Mouse (Mus musculus): ENCODE results near the gene Tm2d3. TPM values are rescaled to one million over a fixed set of nuclear protein-coding genes. Genes with fewer than 3 reads are reported as not detected.
A peak's percentile ranks its signal among the peaks of the same experiment; 100 is the strongest.

The Tm2d3 gene
- polyA plus RNA-seq, 1 experiment from 2014 or later, result 45.9 TPM

DNA sequence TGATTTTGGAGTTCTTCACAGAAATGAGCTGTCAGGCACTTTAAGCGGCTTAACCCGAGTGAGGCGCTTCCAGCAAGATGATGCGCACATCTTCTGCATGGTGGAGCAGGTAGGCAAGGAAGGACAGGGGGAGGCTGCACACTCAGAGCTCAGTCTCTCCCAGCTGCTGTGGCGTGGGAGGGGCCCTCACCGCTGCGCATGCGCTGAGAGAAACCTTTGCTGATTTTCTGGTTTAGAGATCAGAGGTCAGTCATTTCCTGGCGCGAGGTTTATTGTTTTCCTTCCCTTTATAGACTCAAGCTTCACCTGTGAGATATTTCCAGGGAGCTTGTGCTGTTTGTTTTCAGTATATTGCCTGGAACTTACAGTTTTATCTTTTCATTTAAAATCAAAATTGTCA lies 12.9 kb upstream of the Tm2d3 start:
- Histone ChIP-seq H3K4me1 (peaks cover 4% of the 10 kb centered on the region; the same call in 1 of the 2 replicates), H3K9ac (no peak overlapping the region), H3K27me3 (replicated peaks) (no peaks in the 10 kb centered on the region), H3K36me3 (peaks cover 30% of the 10 kb centered on the region), H3K4me2 (no peak overlapping the region), H3K27ac (replicated peaks) (no peak overlapping the region), H3K9me3 (no peaks in the 10 kb centered on the region), H3K4me3 (no peak overlapping the region)
- WGBS, result 79% methylated on average over 10 of the region's 10 CpGs
- no peak for ATAC-seq (ENCODE audit: extremely low read depth, insufficient number of reproducible peaks, low FRiP score, low TSS enrichment)

DNA sequence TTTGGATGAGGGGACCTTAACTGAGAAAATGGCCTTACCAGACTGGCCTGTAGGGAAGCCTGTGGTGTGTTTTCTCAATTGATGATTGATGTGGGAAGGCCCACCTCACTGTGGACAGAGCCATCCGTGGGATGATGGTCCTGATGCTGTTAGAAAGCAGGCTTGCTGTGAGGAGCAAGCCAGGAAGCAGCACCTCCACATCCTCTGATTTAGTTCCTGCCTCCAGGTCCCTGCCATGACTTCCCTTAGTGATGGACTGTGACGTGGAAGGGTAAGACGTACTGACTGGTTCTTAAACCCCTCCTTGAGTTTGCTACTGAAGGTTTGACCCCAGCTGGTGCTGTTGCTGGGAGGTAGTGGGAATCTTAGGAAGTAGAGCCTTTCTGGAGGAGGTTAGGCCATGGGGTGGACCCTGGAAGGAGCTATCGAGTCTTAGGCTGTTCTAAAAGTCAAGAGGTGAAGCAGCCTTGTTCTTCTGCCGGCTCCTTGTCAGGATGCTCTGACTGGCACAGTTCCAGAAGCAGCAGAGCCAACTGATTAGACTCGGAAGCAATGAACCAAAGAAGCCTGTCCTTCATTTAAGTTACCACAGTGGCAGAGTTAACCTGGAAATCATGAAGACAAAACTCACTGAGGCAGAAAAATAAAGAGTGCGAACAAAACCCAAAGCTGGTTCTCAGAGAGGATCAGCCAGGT lies 11.9 kb upstream of the Tm2d3 start:
- no peaks in the 10 kb centered on the region for H3K27me3 ChIP-seq (replicated peaks)
- WGBS, result 60% methylated on average over 7 of the region's 7 CpGs
- ATAC-seq (ENCODE audit: extremely low read depth, insufficient number of reproducible peaks, low FRiP score, low TSS enrichment), result no peak

DNA sequence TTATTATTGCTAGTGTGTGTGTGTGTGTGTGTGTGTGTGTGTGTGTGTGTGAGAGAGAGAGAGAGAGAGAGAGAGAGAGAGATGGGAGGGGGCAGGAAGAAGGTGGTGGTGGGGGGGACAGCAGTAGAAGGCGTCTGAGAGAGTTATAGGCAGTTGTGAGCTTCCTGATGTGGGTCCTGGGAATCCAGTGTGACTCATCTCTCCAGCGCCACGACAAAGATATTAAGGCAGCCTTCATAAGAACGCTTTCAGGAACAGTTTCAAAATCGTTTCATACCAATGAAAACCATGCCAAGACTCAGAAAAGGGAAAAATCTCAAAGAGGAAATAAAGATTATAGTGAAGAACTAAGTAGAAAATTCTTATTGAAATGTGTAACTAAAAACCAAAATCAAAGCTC lies 9.8 kb upstream of the Tm2d3 start:
- no peak overlapping the region for H3K4me2 ChIP-seq
- no peak overlapping the region for H3K9ac ChIP-seq
- WGBS, result 59% methylated on average over 5 of the region's 5 CpGs
- no peaks in the 10 kb centered on the region for H3K27me3 ChIP-seq (replicated peaks)
- peaks cover 4% of the 10 kb centered on the region; the same call in 1 of the 2 replicates for H3K4me1 ChIP-seq
- no peaks in the 10 kb centered on the region for H3K9me3 ChIP-seq
- no peak overlapping the region for H3K27ac ChIP-seq (replicated peaks)
- H3K36me3 ChIP-seq, result peaks cover 25% of the 10 kb centered on the region
- ATAC-seq (ENCODE audit: extremely low read depth, insufficient number of reproducible peaks, low FRiP score, low TSS enrichment), result no peak
- H3K4me3 ChIP-seq, result no peak overlapping the region

More for the DNA sequence above, 11.9 kb upstream of the Tm2d3 start:
- H3K27ac ChIP-seq (replicated peaks), result no peak overlapping the region
- peaks cover 4% of the 10 kb centered on the region; the same call in 1 of the 2 replicates for H3K4me1 ChIP-seq
- H3K4me2 ChIP-seq, result no peak overlapping the region
- H3K9ac ChIP-seq, result no peak overlapping the region
- H3K4me3 ChIP-seq, result no peak overlapping the region
- H3K9me3 ChIP-seq, result no peaks in the 10 kb centered on the region
- H3K36me3 ChIP-seq, result peaks cover 29% of the 10 kb centered on the region

DNA sequence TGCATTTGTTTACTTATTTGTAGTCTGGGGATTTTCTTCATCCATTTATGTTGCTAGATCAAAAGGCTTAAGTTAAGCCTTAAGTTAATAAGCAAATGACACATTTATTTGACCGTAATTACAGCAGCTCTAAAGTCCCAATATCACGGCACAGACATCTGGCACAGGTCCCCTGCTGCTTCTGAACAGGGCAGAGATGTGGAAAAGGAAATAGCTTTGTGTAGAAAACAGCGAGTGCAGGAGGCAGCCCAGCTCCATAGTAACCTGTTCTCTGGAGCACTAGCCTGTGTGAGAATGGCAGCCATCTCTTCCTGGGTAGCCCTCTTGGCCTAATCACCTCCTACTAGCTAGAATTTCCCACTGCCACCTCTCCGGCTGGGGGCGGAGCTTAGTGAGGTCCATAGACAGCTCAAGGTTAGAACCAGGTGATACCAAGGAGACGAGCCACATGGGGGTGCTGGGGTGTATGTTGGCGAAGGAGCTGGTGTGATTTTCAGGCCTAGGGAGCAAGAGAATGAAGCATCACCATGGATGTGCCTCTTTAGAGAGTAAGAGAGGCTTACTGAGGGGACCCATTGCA lies 6.6 kb upstream of the Tm2d3 start:
- Histone ChIP-seq H3K9me3 (no peaks in the 10 kb centered on the region), H3K4me2 (no peak overlapping the region), H3K36me3 (peaks cover 33% of the 10 kb centered on the region), H3K27me3 (replicated peaks) (no peaks in the 10 kb centered on the region), H3K27ac (replicated peaks) (no peak overlapping the region), H3K9ac (no peak overlapping the region), H3K4me3 (no peak overlapping the region), H3K4me1 (peaks cover 4% of the 10 kb centered on the region; the same call in 1 of the 2 replicates)
- WGBS, result 71% methylated on average over 7 of the region's 7 CpGs
- no peak for ATAC-seq (ENCODE audit: extremely low read depth, insufficient number of reproducible peaks, low FRiP score, low TSS enrichment)

DNA sequence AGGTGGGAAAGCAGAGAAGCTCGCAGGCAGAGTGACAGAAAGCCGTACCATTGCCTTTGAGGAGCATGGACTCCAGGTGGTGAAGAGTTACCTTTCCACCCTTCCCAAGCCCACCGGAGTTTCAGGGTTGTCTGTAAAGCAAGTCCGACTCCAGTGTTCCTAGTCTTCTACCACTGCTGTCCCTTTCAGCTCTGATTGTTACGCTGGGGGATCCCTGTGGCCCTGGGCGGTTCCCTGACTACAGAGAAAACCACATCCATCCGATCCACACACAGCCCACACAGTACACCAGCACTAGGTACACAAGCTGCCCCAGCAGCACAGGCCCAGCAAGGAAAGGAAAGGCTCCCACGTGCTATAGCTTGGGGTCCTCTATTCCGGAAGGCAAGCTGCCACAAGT lies 4.3 kb upstream of the Tm2d3 start:
- H3K27ac ChIP-seq (replicated peaks), result no peak overlapping the region
- no peaks in the 10 kb centered on the region for H3K27me3 ChIP-seq (replicated peaks)
- peaks cover 34% of the 10 kb centered on the region for H3K36me3 ChIP-seq
- no peak overlapping the region for H3K4me3 ChIP-seq
- ATAC-seq (ENCODE audit: extremely low read depth, insufficient number of reproducible peaks, low FRiP score, low TSS enrichment), result no peak
- H3K4me2 ChIP-seq, result no peak overlapping the region
- no peaks in the 10 kb centered on the region for H3K9me3 ChIP-seq
- H3K9ac ChIP-seq, result no peak overlapping the region
- 91% methylated on average over 9 of the region's 9 CpGs for WGBS
- H3K4me1 ChIP-seq, result peaks cover 2% of the 10 kb centered on the region; the same call in 1 of the 2 replicates

DNA sequence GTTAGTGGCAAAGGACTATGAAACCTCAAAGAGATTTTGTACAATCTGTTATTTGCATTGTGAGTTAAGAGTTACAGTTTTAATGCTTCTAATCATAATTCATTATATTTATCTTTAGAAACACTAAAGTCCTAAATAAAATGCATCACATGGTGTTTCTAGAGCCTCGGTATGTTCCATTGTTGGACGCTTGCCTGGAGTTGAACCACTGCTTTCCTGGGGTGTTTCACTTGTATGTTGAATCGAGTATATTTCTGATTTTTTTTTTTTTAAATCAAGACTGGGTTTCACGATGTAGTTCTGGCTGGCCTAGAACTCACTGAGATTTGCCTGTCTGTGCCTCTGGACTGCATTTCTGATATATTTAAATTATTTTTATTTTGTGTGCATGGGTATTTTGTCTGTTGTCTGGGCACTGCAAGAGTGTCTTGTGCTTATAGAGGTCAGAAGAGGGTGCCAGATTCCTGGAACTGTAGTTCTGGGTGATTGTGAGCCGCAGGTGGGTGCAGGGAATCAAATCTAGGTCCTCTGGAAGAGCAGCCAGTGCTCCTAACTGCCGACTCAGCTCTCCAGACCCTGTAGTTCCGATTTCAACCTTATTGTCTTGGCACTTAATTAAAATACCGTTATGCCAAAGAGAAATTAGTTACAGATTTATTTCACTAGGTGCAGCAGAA lies 1.1 kb downstream of the Tm2d3 start:
- H3K36me3 ChIP-seq, result peaks cover 33% of the 10 kb centered on the region
- no peak overlapping the region for H3K9ac ChIP-seq
- H3K4me1 ChIP-seq, result peaks cover 17% of the 10 kb centered on the region
- 82% methylated on average over 8 of the region's 8 CpGs for WGBS
- no peak overlapping the region for H3K4me3 ChIP-seq
- no peak overlapping the region for H3K4me2 ChIP-seq
- no peak for ATAC-seq (ENCODE audit: extremely low read depth, insufficient number of reproducible peaks, low FRiP score, low TSS enrichment)
- H3K27me3 ChIP-seq (replicated peaks), result no peaks in the 10 kb centered on the region
- H3K9me3 ChIP-seq, result no peaks in the 10 kb centered on the region
- no peak overlapping the region for H3K27ac ChIP-seq (replicated peaks)

DNA sequence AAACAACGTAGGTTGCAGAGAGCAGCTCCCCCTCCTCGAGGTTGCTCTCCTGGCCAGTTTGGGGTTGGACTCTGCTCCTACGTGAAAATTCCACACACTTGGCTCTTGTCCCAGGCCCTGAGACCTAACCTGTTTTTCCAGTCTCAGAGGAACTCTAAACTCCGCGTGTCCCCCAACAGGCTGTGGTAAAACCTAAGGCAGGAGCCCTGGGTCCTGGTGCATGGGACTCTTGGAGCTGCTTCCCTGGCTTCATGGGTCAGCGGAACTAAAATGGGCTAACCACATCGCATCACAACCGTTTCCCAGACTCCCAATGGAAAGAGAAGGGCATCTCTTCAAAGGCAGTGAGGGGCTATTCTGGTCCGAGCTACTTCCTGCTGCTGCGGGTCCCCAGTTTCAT lies 1.9 kb downstream of the Tm2d3 start:
- Histone ChIP-seq H3K4me1 (peaks cover 17% of the 10 kb centered on the region), H3K9me3 (no peaks in the 10 kb centered on the region), H3K4me3 (peak overlapping the region; percentile 89), H3K36me3 (peaks cover 33% of the 10 kb centered on the region), H3K27me3 (replicated peaks) (no peaks in the 10 kb centered on the region), H3K27ac (replicated peaks) (peak overlapping the region; percentile 65), H3K4me2 (peak overlapping the region; percentile 88), H3K9ac (peak overlapping the region; percentile 91)
- 2% methylated on average over 10 of the region's 10 CpGs for WGBS
- 0 out of 2 replicates have a peak, but pooled peaks have one; percentile 23 for ATAC-seq (ENCODE audit: extremely low read depth, insufficient number of reproducible peaks, low FRiP score, low TSS enrichment)

DNA sequence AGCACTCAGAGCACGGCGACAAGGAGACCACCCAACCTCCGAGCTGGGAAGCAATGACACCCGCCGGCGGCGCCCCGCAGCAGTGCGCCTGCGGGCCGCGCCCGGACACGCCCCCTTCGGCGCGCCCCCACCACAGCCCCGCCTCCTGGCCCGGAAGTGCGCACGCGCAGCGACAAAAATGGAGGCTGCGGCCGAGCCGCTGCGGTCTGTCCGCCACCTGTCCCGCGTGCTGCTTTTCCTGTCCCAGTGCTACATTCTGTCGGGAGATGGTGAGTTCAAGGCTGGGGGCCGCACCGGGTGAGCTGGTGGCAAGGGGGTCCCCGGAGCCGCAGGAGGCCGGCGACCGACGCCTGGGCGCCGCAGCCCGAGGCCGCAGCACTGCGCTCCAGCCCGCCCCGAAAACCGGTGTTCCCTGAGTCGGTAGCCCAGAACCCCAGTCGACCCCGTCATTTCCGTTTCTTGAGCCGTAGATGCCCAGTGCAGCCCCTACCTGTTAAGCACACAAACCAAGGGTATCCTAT lies 2.4 kb downstream of the Tm2d3 start:
- Histone ChIP-seq H3K4me2 (peak overlapping the region; percentile 88), H3K9me3 (no peaks in the 10 kb centered on the region), H3K27me3 (replicated peaks) (no peaks in the 10 kb centered on the region), H3K4me1 (peaks cover 17% of the 10 kb centered on the region), H3K9ac (peak overlapping the region; percentile 91), H3K36me3 (peaks cover 33% of the 10 kb centered on the region), H3K27ac (replicated peaks) (peak overlapping the region; percentile 65), H3K4me3 (peak overlapping the region; percentile 89)
- WGBS, result under 1% methylated on average over 52 of the region's 52 CpGs
- ATAC-seq (ENCODE audit: extremely low read depth, insufficient number of reproducible peaks, low FRiP score, low TSS enrichment), result peak; percentile 90

DNA sequence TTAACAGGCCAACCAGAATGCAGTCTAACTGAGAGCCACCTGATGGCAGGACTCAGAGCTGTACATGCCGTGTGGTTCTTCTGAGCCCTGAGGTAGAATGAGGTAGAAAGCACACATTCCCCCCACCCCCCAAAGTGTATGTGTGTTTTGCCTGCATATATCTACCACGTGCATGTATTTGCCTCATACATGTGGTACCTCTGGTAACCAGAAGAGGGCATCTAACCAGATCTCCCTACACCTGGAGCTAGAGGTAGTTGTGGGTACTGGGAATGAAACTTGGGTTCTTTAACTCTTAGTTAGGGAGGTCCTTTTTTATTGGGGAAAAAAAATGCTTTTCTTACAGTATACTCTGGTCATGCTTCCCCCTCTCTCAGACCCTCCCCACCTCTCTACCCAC lies 5.5 kb downstream of the Tm2d3 start:
- ATAC-seq (ENCODE audit: extremely low read depth, insufficient number of reproducible peaks, low FRiP score, low TSS enrichment), result no peak
- WGBS, result 51% methylated on average over 2 of the region's 2 CpGs
- Histone ChIP-seq H3K27me3 (replicated peaks) (no peaks in the 10 kb centered on the region), H3K27ac (replicated peaks) (no peak overlapping the region), H3K36me3 (peaks cover 60% of the 10 kb centered on the region), H3K9me3 (no peaks in the 10 kb centered on the region), H3K9ac (no peak overlapping the region), H3K4me1 (peaks cover 21% of the 10 kb centered on the region), H3K4me3 (no peak overlapping the region), H3K4me2 (no peak overlapping the region)

DNA sequence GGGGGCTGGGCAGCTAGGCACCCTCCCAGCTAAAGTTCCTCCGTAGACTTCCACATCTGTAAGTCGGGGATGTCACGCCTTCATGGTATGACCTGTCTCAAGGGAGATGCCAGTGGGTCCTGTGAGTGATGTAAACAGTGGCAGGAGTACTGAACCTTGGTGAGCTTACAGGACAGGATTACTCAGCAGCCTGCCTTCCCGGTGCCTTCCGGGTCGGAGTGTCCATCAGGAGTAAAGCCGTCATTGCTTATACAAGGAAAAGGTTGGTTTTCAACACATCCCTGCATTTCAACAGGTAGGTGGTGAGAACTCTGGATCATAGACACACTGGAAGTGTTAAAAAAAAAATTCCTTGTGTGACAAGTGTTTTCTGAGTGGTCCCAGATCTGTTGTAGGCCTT lies 11.1 kb downstream of the Tm2d3 start:
- Histone ChIP-seq H3K27ac (replicated peaks) (no peak overlapping the region), H3K4me1 (peaks cover 10% of the 10 kb centered on the region), H3K9me3 (no peaks in the 10 kb centered on the region), H3K4me3 (no peak overlapping the region), H3K36me3 (peaks cover 56% of the 10 kb centered on the region), H3K4me2 (no peak overlapping the region), H3K9ac (no peak overlapping the region), H3K27me3 (replicated peaks) (peaks cover 4% of the 10 kb centered on the region)
- ATAC-seq (ENCODE audit: extremely low read depth, insufficient number of reproducible peaks, low FRiP score, low TSS enrichment), result no peak
- 76% methylated on average over 7 of the region's 7 CpGs for WGBS

DNA sequence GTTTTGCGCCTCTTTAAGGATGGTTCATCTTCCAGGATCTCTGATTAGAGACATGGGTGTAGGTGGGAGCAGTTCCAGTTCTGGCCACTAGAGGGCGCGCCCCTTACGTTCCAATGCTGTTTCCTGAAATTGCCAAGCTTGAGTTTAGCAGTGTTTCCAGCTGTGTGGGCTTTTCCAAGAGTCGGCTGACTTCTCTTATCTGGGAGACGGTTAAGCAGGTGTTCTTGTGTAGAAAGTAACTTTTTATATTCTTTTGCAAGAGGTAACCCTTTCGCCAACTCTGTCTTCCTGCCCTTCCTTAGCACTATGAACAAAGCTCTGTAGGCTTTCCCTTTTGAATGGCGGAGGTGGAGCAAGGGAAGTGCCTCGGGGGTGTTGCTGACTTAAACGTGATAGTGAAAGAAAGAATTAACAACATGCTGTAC lies 13.9 kb downstream of the Tm2d3 start:
- H3K27ac ChIP-seq (replicated peaks), result no peak overlapping the region
- peak overlapping the region; percentile 74 for H3K9ac ChIP-seq
- WGBS, result 8% methylated on average over 10 of the region's 10 CpGs
- peak; percentile 14; the same call in 1 of the 2 replicates for ATAC-seq (ENCODE audit: extremely low read depth, insufficient number of reproducible peaks, low FRiP score, low TSS enrichment)
- peak overlapping the region; percentile 67 for H3K4me2 ChIP-seq
- peaks cover 7% of the 10 kb centered on the region for H3K4me1 ChIP-seq
- H3K27me3 ChIP-seq (replicated peaks), result peaks cover 5% of the 10 kb centered on the region
- H3K36me3 ChIP-seq, result peaks cover 29% of the 10 kb centered on the region
- H3K4me3 ChIP-seq, result peak overlapping the region; percentile 46
- H3K9me3 ChIP-seq, result no peaks in the 10 kb centered on the region

Data from heart, embryonic 13.5 days (tissue).